Mouse (Mus musculus) embryonic facial prominence, embryonic 10.5 days (tissue): ENCODE measurements around the gene Scp2. TPM values are rescaled to one million over a fixed set of nuclear protein-coding genes. Genes with fewer than 3 reads are reported as not detected.
"Not testable (repeated sequence)": the region's sequence is repeated elsewhere in the genome, so short reads cannot be mapped to it uniquely, and the experiment has no call there.

Experiments
- DNase-seq: peaks from one replicate; pipeline ENCODE4 v3.0.0-alpha.2; 2017; ENCODE audit warnings: low spot score
- H3K27ac ChIP-seq: fragments of 300-500 bp; sonication (generic); replicated peaks from 2 replicates; pipeline ENCODE4 v1.5.1; 2016; ENCODE audit warnings: mild to moderate bottlenecking
- H3K27me3 ChIP-seq: fragments of 300-500 bp; sonication (generic); replicated peaks from 2 replicates; pipeline ENCODE4 v1.6.1; 2016; ENCODE audit warnings: low read depth, mild to moderate bottlenecking; ENCODE audit not compliant: poor library complexity, severe bottlenecking
- H3K36me3 ChIP-seq: fragments of 300-500 bp; sonication (generic); replicated peaks from 2 replicates; pipeline ENCODE4 v1.6.1; 2016; ENCODE audit warnings: mild to moderate bottlenecking, moderate library complexity
- H3K4me1 ChIP-seq: fragments of 300-500 bp; sonication (generic); 2 replicates; pipeline ENCODE4 v1.6.1; 2016
- H3K4me3 ChIP-seq: fragments of 300-500 bp; sonication (generic); 2 replicates; pipeline ENCODE4 v1.5.1; 2016; ENCODE audit warnings: mild to moderate bottlenecking, moderate library complexity
- H3K9me3 ChIP-seq: fragments of 300-500 bp; sonication (generic); 2 replicates; pipeline ENCODE4 v1.6.1; 2016; ENCODE audit warnings: mild to moderate bottlenecking
- WGBS: fragments of 180-500 bp; shearing (Covaris S2); methylation state at CpG from one replicate; pipeline ENCODE4 v1.1.7; 2016; 5-methylcytosine and 5-hydroxymethylcytosine counted together
- polyA plus RNA-seq: library from polyadenylated mRNA; unstranded; fragments of >200 nt; fragmentation: Nextera tagmentation; extraction: Ambion mirVana; gene quantifications from 2 replicates; pipeline ENCODE4 v1.2.1, GENCODE M21; 2016

Gene Scp2
- polyA plus RNA-seq, result 159 and 163 TPM in 2 replicates

GRCm38 (mm10) chr4:108144880-108145279, at the start of gene Scp2:
Gene Scp2 (minus strand): TSS chr4:108144998.
- no peaks in the 10 kb centered on the region for H3K36me3 ChIP-seq
- DNase-seq, result no peak
- no peak within 1 kb of the TSS for H3K27ac ChIP-seq
- 93% methylated on average over 1 of the region's 1 CpGs for WGBS
- no peaks in the 10 kb centered on the region for H3K4me1 ChIP-seq
- no peak within 1 kb of the TSS for H3K4me3 ChIP-seq
- H3K9me3 ChIP-seq, result 0 out of 2 replicates have a peak, but pooled peaks cover 3% of the 10 kb centered on the region
- H3K27me3 ChIP-seq, result no peaks in the 10 kb centered on the region

GRCm38 (mm10) chr4:108192821-108193323, 48.1 kb upstream of the Scp2 start:
- Histone ChIP-seq H3K36me3 (no peaks in the 10 kb centered on the region), H3K27ac (no peak overlapping the region), H3K4me3 (no peak overlapping the region), H3K27me3 (no peaks in the 10 kb centered on the region), H3K4me1 (peaks cover 6% of the 10 kb centered on the region), H3K9me3 (no peaks in the 10 kb centered on the region)
- DNase-seq, result no peak
- 83% methylated on average over 2 of the region's 2 CpGs for WGBS

GRCm38 (mm10) chr4:108182278-108182677, 37.5 kb upstream of the Scp2 start:
- no peak for DNase-seq
- WGBS, result 33% methylated on average over 1 of the region's 1 CpGs
- H3K27me3 ChIP-seq, result no peaks in the 10 kb centered on the region
- no peak overlapping the region for H3K4me3 ChIP-seq
- no peak overlapping the region for H3K27ac ChIP-seq
- no peaks in the 10 kb centered on the region for H3K4me1 ChIP-seq
- 0 out of 2 replicates have a peak, but pooled peaks cover 6% of the 10 kb centered on the region for H3K36me3 ChIP-seq
- H3K9me3 ChIP-seq, result no peaks in the 10 kb centered on the region

- Histone ChIP-seq H3K9me3 (no peaks in the 10 kb centered on the region), H3K4me3 (no peak overlapping the region), H3K27me3 (peaks cover 21% of the 10 kb centered on the region), H3K36me3 (peaks cover 12% of the 10 kb centered on the region), H3K4me1 (peaks cover 10% of the 10 kb centered on the region; the same call in 1 of the 2 replicates), H3K27ac (no peak overlapping the region)
- WGBS, result 83% methylated on average over 6 of the region's 6 CpGs
- no peak for DNase-seq
Observed at GRCm38 (mm10) chr4:108168056-108168455, 23.3 kb upstream of the Scp2 start.

GRCm38 (mm10) chr4:108166874-108167273, 22.1 kb upstream of the Scp2 start:
- H3K36me3 ChIP-seq, result peaks cover 9% of the 10 kb centered on the region
- H3K4me1 ChIP-seq, result peaks cover 10% of the 10 kb centered on the region; the same call in 1 of the 2 replicates
- WGBS, result 90% methylated on average over 4 of the region's 4 CpGs
- H3K4me3 ChIP-seq, result no peak overlapping the region
- H3K9me3 ChIP-seq, result no peaks in the 10 kb centered on the region
- no peak overlapping the region for H3K27ac ChIP-seq
- DNase-seq, result no peak
- peaks cover 21% of the 10 kb centered on the region for H3K27me3 ChIP-seq

GRCm38 (mm10) chr4:108165152-108165895, 20.5 kb upstream of the Scp2 start, which contains the start of gene Echdc2:
Gene Echdc2 (plus strand): TSS chr4:108165437.
- Histone ChIP-seq H3K27me3 (peaks cover 21% of the 10 kb centered on the region), H3K27ac (peak within 1 kb of the TSS; percentile 81), H3K4me1 (peaks cover 10% of the 10 kb centered on the region; the same call in 1 of the 2 replicates), H3K36me3 (0 out of 2 replicates have a peak, but pooled peaks cover 3% of the 10 kb centered on the region), H3K9me3 (no peaks in the 10 kb centered on the region), H3K4me3 (peak within 1 kb of the TSS; percentile 71)
- peak; percentile 80 for DNase-seq
- 2% methylated on average over 43 of the region's 43 CpGs for whole genome bisulfite sequencing

- no peak for DNase-seq
- H3K4me3 ChIP-seq, result no peak overlapping the region
- H3K36me3 ChIP-seq, result no peaks in the 10 kb centered on the region
- peaks cover 10% of the 10 kb centered on the region; the same call in 1 of the 2 replicates for H3K4me1 ChIP-seq
- peaks cover 21% of the 10 kb centered on the region for H3K27me3 ChIP-seq
- 83% methylated on average over 3 of the region's 3 CpGs for WGBS
- no peak overlapping the region for H3K27ac ChIP-seq
- H3K9me3 ChIP-seq, result no peaks in the 10 kb centered on the region
Observed at GRCm38 (mm10) chr4:108163291-108163690, 18.5 kb upstream of the Scp2 start.

GRCm38 (mm10) chr4:108161936-108162335, 17.1 kb upstream of the Scp2 start:
- Histone ChIP-seq H3K9me3 (0 out of 2 replicates have a peak, but pooled peaks cover 4% of the 10 kb centered on the region), H3K36me3 (no peaks in the 10 kb centered on the region), H3K4me1 (peaks cover 10% of the 10 kb centered on the region; the same call in 1 of the 2 replicates), H3K4me3 (no peak overlapping the region), H3K27ac (no peak overlapping the region), H3K27me3 (peaks cover 21% of the 10 kb centered on the region)
- DNase-seq, result no peak
- WGBS, result 92% methylated on average over 8 of the region's 8 CpGs

GRCm38 (mm10) chr4:108155141-108155540, 10.3 kb upstream of the Scp2 start:
- not testable (repeated sequence) for H3K36me3 ChIP-seq, DNase-seq, H3K27ac ChIP-seq, H3K27me3 ChIP-seq, H3K4me3 ChIP-seq, H3K4me1 ChIP-seq
- peaks cover 19% of the 10 kb centered on the region; the same call in 1 of the 2 replicates for H3K9me3 ChIP-seq
- WGBS, result 81% methylated on average over 1 of the region's 1 CpGs

GRCm38 (mm10) chr4:108145554-108145953, 756 bp upstream of the Scp2 start:
- not testable (repeated sequence) for H3K27me3 ChIP-seq, H3K4me1 ChIP-seq, H3K4me3 ChIP-seq, H3K36me3 ChIP-seq, H3K27ac ChIP-seq, H3K9me3 ChIP-seq, DNase-seq
- 31% methylated on average over 3 of the region's 3 CpGs for WGBS

GRCm38 (mm10) chr4:108143778-108144177, 1.0 kb downstream of the Scp2 start:
- Histone ChIP-seq H3K27ac (no peak overlapping the region), H3K4me3 (no peak overlapping the region), H3K9me3 (0 out of 2 replicates have a peak, but pooled peaks cover 3% of the 10 kb centered on the region), H3K36me3 (no peaks in the 10 kb centered on the region), H3K27me3 (no peaks in the 10 kb centered on the region), H3K4me1 (no peaks in the 10 kb centered on the region)
- DNase-seq, result no peak

- WGBS, result 90% methylated on average over 2 of the region's 2 CpGs
- not testable (repeated sequence) for H3K36me3 ChIP-seq, H3K27ac ChIP-seq, H3K4me1 ChIP-seq, H3K4me3 ChIP-seq, DNase-seq, H3K9me3 ChIP-seq, H3K27me3 ChIP-seq
Observed at GRCm38 (mm10) chr4:108143178-108143577, 1.6 kb downstream of the Scp2 start.

- Histone ChIP-seq H3K36me3 (no peaks in the 10 kb centered on the region), H3K27me3 (no peaks in the 10 kb centered on the region), H3K4me1 (no peaks in the 10 kb centered on the region), H3K9me3 (no peaks in the 10 kb centered on the region), H3K27ac (no peak overlapping the region), H3K4me3 (no peak overlapping the region)
- DNase-seq, result no peak
- WGBS, result 91% methylated on average over 5 of the region's 5 CpGs
Observed at GRCm38 (mm10) chr4:108136938-108137337, 7.9 kb downstream of the Scp2 start.
